Mouse (Mus musculus) ES-E14 (cell line): ENCODE results near the gene Rps6kc1.

Experiments
- CHD2 ChIP-seq: IDR thresholded peaks from 2 replicates; pipeline ENCODE4 v1.6.1; 2014; ENCODE audit warnings: mild to moderate bottlenecking, low read depth, low read length, inconsistent platforms
- HCFC1 ChIP-seq: IDR thresholded peaks from 2 replicates; pipeline ENCODE4 v1.6.1; 2012; ENCODE audit warnings: low read length, inconsistent platforms, borderline replicate concordance; ENCODE audit not compliant: insufficient read depth
- MAFK ChIP-seq: IDR thresholded peaks from 2 replicates; pipeline ENCODE4 v1.6.1; 2014; ENCODE audit warnings: mild to moderate bottlenecking, low read depth, low read length, inconsistent platforms; ENCODE audit not compliant: insufficient read depth
- ZC3H11A ChIP-seq: IDR thresholded peaks from 2 replicates; pipeline ENCODE4 v1.6.1; 2012; ENCODE audit warnings: low read depth, mild to moderate bottlenecking, inconsistent platforms, low read length, borderline replicate concordance
- ZNF384 ChIP-seq: IDR thresholded peaks from 2 replicates; pipeline ENCODE4 v1.6.1; 2012; ENCODE audit warnings: low read depth, low read length, inconsistent platforms

- no peak for TF ChIP-seq HCFC1
- TF ChIP-seq CHD2, result no peak
- TF ChIP-seq ZNF384, result no peak
- TF ChIP-seq MAFK, result no peak
- TF ChIP-seq ZC3H11A, result no peak
Observed at GRCm38 (mm10) chr1:190667326-190667725, 244.2 kb downstream of the Rps6kc1 start.
